Mouse (Mus musculus) lung, embryonic 14.5 days (tissue): ENCODE results near the gene Olfr371. TPM values are rescaled to one million over a fixed set of nuclear protein-coding genes. Genes with fewer than 3 reads are reported as not detected.

ENCODE experiments used
- ATAC-seq: fragments of 200-750 bp; cut with Nextera tagmentation; 2 replicates; pipeline ENCODE4 v1.8.0; 2017; ENCODE audit warnings: mild to moderate bottlenecking, moderate TSS enrichment, moderate library complexity; ENCODE audit not compliant: insufficient read depth
- DNase-seq: peaks from one replicate; pipeline ENCODE4 v3.0.0-alpha.2; 2015
- H3K27ac ChIP-seq: fragments of 300-500 bp; sonication (generic); 2 replicates; pipeline ENCODE4 v1.5.1; 2014; ENCODE audit warnings: low read depth, mild to moderate bottlenecking, moderate library complexity
- H3K27me3 ChIP-seq: fragments of 300-500 bp; sonication (generic); 2 replicates; pipeline ENCODE4 v1.6.1; 2014; ENCODE audit warnings: low read length, control low read depth; ENCODE audit not compliant: insufficient read depth
- H3K36me3 ChIP-seq: fragments of 300-500 bp; sonication (generic); 2 replicates; pipeline ENCODE4 v1.6.1; 2014; ENCODE audit warnings: control low read depth; ENCODE audit not compliant: insufficient read depth
- H3K4me1 ChIP-seq: fragments of 300-500 bp; sonication (generic); 2 replicates; pipeline ENCODE4 v1.6.1; 2014; ENCODE audit warnings: antibody characterized with exemption, control low read depth; ENCODE audit not compliant: insufficient read depth
- H3K4me2 ChIP-seq: fragments of 300-500 bp; sonication (generic); 2 replicates; pipeline ENCODE4 v1.6.1; 2014; ENCODE audit warnings: mild to moderate bottlenecking
- H3K4me3 ChIP-seq: fragments of 300-500 bp; sonication (generic); 2 replicates; pipeline ENCODE4 v1.5.1; 2014; ENCODE audit warnings: low read depth, low read length
- H3K9ac ChIP-seq: fragments of 300-500 bp; sonication (generic); 2 replicates; pipeline ENCODE4 v1.6.1; 2014
- H3K9me3 ChIP-seq: fragments of 300-500 bp; sonication (generic); 2 replicates; pipeline ENCODE4 v1.6.1; 2016; ENCODE audit warnings: low read depth, low read length, control low read depth
- CTCF ChIP-seq: IDR thresholded peaks from 2 replicates; pipeline ENCODE4 v1.5.1; 2016; ENCODE audit warnings: antibody characterized with exemption, low read depth
- WGBS: fragments of 180-500 bp; shearing (Covaris S2); extraction: QIAGEN DNeasy Blood & Tissue Kit; methylation state at CpG from one replicate; pipeline ENCODE4 v1.1.7; 2014; 5-methylcytosine and 5-hydroxymethylcytosine counted together
- polyA plus RNA-seq: library from polyadenylated mRNA; unstranded; fragments of >200 nt; fragmentation: Nextera tagmentation; extraction: Ambion mirVana; gene quantifications from 2 replicates; pipeline ENCODE4 v1.2.1, GENCODE M21; 2014

The Olfr371 gene
- not detected in 2 replicates for polyA plus RNA-seq

DNA sequence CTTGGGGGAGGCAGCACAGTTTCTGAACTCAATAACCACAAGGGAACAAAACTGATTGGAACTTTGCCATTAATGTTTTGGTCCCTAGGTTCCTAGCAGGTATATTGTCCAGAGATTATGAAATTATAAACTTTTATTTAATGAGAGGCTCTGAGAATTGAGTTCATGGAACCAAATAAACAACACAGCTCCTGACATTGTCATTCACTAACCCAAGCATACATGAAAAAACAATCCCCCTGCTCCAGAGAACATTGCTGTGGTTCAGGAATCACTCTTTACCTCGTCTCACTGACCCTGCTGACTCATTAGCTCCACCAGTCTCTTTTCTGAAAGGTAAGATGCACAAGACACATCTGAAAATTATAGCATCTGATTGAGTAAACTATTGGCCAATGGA is at the start of gene Olfr371:
Olfr371 (plus strand) TSS at position 301 of the 400 bp plus-strand sequence.
- ATAC-seq (no peak), DNase-seq (no peak)
- H3K27ac ChIP-seq: no peak within 1 kb of the TSS
- no peak within 1 kb of the TSS for H3K4me3 ChIP-seq
- TF ChIP-seq CTCF: no peak
- no peaks in the 10 kb centered on the region for H3K27me3 ChIP-seq
- H3K4me2 ChIP-seq: no peak within 1 kb of the TSS
- no peak within 1 kb of the TSS for H3K9ac ChIP-seq
- 23% methylated on average over 1 of the region's 1 CpGs for WGBS
- H3K36me3 ChIP-seq: no peaks in the 10 kb centered on the region
- H3K9me3 ChIP-seq: no peaks in the 10 kb centered on the region
- H3K4me1 ChIP-seq: no peaks in the 10 kb centered on the region

DNA sequence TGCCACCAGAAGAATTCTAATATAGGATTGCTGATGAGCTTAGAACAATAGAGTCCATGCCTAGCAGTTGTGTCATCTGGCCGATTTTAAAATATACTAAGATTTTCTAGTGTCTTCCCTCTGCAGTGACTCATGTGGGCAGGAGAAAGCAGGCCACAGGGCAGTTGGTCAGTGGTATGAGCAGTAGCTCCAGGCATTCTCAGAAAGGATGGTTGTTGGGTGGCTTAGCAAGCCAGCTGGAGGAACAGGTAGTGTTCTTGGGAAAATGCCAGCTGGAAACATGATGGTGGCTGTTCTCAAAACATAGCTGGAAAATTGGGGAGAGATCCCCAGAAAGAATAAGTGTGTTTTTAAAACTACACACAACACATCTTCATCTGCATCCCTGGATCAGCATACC is 33.4 kb upstream of the Olfr371 start:
- no peak overlapping the region for H3K9ac ChIP-seq
- 77% methylated on average over 1 of the region's 1 CpGs for WGBS
- no peak for TF ChIP-seq CTCF
- peaks cover 4% of the 10 kb centered on the region; the same call in 1 of the 2 replicates for H3K9me3 ChIP-seq
- H3K4me2 ChIP-seq: no peak overlapping the region
- DNase-seq (no peak), ATAC-seq (no peak)
- H3K4me1 ChIP-seq: no peaks in the 10 kb centered on the region
- H3K4me3 ChIP-seq: no peak overlapping the region
- no peaks in the 10 kb centered on the region for H3K36me3 ChIP-seq
- H3K27ac ChIP-seq: no peak overlapping the region
- no peaks in the 10 kb centered on the region for H3K27me3 ChIP-seq

DNA sequence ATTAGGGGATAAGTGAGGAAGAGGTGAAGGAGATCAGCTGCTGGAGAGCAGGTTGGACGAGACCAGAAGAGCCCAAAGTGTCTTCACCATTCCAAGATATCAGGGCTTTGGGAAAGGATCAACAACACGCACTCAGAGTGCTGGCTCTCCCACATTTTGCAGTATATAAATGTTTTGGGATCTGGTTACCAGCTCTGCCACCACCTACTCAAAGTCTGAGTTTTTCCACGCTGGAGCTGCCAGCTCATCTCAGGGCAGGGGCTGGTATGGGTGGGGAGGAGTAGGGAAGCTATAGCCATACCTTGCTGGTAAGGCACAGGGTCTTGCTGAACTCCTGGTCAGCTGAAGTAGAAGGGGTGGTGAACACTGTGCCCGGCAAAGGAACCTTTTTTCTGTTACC is 5.6 kb upstream of the Olfr371 start:
- WGBS: 79% methylated on average over 4 of the region's 4 CpGs
- Histone ChIP-seq H3K4me1 (no peaks in the 10 kb centered on the region), H3K27me3 (no peaks in the 10 kb centered on the region), H3K4me3 (no peak overlapping the region), H3K4me2 (no peak overlapping the region), H3K9ac (no peak overlapping the region), H3K27ac (0 out of 2 replicates have a peak overlapping the region, but pooled peaks have one; percentile 47), H3K9me3 (no peaks in the 10 kb centered on the region), H3K36me3 (no peaks in the 10 kb centered on the region)
- DNase-seq (no peak), ATAC-seq (no peak)
- no peak for TF ChIP-seq CTCF

DNA sequence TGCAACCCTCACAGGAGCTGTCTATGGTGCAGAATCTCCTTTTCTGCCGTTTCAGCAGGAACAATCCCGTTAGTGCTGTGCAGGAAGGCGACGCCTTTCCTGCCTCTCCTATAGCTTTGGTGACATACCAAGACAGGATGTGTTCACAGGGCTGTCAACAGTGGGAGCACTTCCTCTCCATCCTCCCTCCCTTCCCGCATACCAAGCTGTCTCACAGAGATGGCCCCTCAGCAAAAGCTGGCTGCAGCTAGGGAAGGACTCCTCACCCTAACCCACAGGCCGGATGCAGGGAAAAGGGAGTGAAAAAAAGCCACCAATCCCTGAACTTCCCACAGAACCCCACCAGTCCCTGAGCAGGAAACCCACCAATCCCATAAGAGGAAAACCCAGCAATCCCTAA is 4.8 kb upstream of the Olfr371 start:
- DNase-seq (peak; percentile 64), ATAC-seq (peak; percentile 83)
- no peaks in the 10 kb centered on the region for H3K4me1 ChIP-seq
- H3K4me2 ChIP-seq: no peak overlapping the region
- WGBS: 51% methylated on average over 6 of the region's 6 CpGs
- H3K9me3 ChIP-seq: no peaks in the 10 kb centered on the region
- H3K4me3 ChIP-seq: no peak overlapping the region
- TF ChIP-seq CTCF: no peak
- no peak overlapping the region for H3K9ac ChIP-seq
- H3K27ac ChIP-seq: peak overlapping the region; percentile 76
- H3K36me3 ChIP-seq: no peaks in the 10 kb centered on the region
- H3K27me3 ChIP-seq: no peaks in the 10 kb centered on the region

DNA sequence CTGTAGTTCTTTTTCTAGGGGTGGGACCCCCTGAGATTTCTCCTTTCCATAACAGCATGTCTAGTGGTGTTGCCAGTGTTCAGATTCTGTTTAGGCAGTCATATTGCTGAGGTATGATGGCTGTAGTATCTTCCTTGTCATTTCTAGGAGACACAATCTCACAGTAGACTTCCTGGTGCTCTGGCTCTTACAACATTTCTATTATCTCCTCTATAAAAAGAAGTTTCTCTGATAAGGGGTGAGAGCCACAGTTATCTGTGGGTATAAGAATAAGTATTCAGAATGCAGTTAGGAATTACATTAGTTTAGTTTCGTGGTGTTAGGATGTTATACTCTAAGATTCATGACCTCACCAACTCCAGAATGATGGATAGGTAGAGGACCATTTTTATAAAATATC is 1.5 kb downstream of the Olfr371 start:
- H3K27me3 ChIP-seq: no peaks in the 10 kb centered on the region
- TF ChIP-seq CTCF: no peak
- H3K36me3 ChIP-seq: no peaks in the 10 kb centered on the region
- H3K9ac ChIP-seq: no peak overlapping the region
- no peak overlapping the region for H3K4me3 ChIP-seq
- H3K4me1 ChIP-seq: no peaks in the 10 kb centered on the region
- ATAC-seq (no peak), DNase-seq (no peak)
- 56% methylated on average over 1 of the region's 1 CpGs for WGBS
- H3K9me3 ChIP-seq: no peaks in the 10 kb centered on the region
- H3K4me2 ChIP-seq: no peak overlapping the region
- H3K27ac ChIP-seq: no peak overlapping the region

Other genes with a start within 250 kb of the Olfr371 start
- 12.8 and 15.4 TPM in 2 replicates for gene Junb, start 247.3 kb upstream of the Olfr371 start, polyA plus RNA-seq
- 15.2 and 18.0 TPM in 2 replicates for gene Hook2, start 235.4 kb upstream of the Olfr371 start, polyA plus RNA-seq
- gene Best2, start 211.5 kb upstream of the Olfr371 start, polyA plus RNA-seq: not detected in 2 replicates
- 97.2 and 98.0 TPM in 2 replicates for gene Asna1, start 200.7 kb upstream of the Olfr371 start, polyA plus RNA-seq
- 153 and 156 TPM in 2 replicates for gene Trir, start 199.2 kb upstream of the Olfr371 start, polyA plus RNA-seq
- gene Tnpo2, start 189.1 kb upstream of the Olfr371 start, polyA plus RNA-seq: 17.9 and 20.2 TPM in 2 replicates
- 23.1 and 23.7 TPM in 2 replicates for gene Fbxw9, start 165.9 kb upstream of the Olfr371 start, polyA plus RNA-seq
- gene Gm5741, start 158.0 kb upstream of the Olfr371 start, polyA plus RNA-seq: 0.72 TPM in 1 of 2 replicates, not detected in the other
- gene Dhps, start 154.2 kb upstream of the Olfr371 start, polyA plus RNA-seq: 60.3 and 61.5 TPM in 2 replicates
- 155 and 158 TPM in 2 replicates for gene Wdr83os, start 145.2 kb upstream of the Olfr371 start, polyA plus RNA-seq
- 42.9 and 45.3 TPM in 2 replicates for gene Wdr83, start 144.7 kb upstream of the Olfr371 start, polyA plus RNA-seq
- 32.7 and 33.9 TPM in 2 replicates for gene Man2b1, start 142.7 kb upstream of the Olfr371 start, polyA plus RNA-seq
- 1.7 and 2.3 TPM in 2 replicates for gene Zfp791, start 102.9 kb upstream of the Olfr371 start, polyA plus RNA-seq
- not detected in 2 replicates for gene Cks1brt, start 74.1 kb upstream of the Olfr371 start, polyA plus RNA-seq
- gene Orc6, start 73.6 kb downstream of the Olfr371 start, polyA plus RNA-seq: 130 and 132 TPM in 2 replicates
- 135 and 137 TPM in 2 replicates for gene Vps35, start 73.8 kb downstream of the Olfr371 start, polyA plus RNA-seq
- gene Mylk3, start 160.4 kb downstream of the Olfr371 start, polyA plus RNA-seq: 0.82 and 2.8 TPM in 2 replicates
- 35.0 and 40.0 TPM in 2 replicates for gene 4921524J17Rik, start 206.8 kb downstream of the Olfr371 start, polyA plus RNA-seq